Mouse (Mus musculus): ENCODE data around the gene Ranbp10.
"Not testable (repeated sequence)": the region's sequence is repeated elsewhere in the genome, so short reads cannot be mapped to it uniquely, and the experiment has no call there.

Ranbp10 gene

DNA sequence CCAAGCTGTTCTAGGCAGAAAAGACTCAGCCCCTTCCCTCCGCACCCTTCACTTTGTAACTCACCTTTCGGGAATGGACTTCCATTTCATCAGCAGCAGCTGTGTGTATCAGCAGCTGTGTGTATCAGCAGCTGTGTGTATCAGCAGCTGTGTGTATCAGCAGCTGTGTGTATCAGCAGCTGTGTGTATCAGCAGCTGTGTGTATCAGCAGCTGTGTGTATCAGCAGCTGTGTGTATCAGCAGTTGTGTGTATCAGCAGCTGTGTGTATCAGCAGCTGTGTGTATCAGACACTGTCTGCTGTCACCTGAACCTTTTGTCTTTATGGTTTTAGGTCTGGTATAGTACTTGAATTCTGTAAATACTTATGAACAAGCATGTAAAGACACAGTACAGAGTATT lies 6.6 kb upstream of the Ranbp10 start:
- not testable (repeated sequence) for DNase-seq

DNA sequence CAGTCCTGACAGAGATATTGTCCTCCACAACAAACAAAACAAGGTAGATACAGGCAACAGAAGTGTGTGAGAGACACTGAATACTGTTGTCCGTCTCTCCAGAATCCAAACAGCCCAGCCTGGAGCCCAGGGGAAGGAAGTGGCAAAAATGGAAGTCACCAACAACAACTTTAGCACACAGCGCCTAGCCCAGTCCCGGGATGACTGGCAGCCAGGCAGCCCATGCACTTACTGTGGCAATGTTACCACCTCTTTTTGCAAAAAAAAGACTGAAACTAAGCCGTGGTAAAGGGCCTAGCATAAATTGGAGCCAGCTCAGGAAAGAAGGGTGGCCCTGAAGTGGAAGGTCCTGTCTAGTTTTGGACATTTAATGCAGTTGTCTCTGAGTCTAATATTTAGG lies 771 bp downstream of the Ranbp10 start:
- DNase-seq, result no peak

DNA sequence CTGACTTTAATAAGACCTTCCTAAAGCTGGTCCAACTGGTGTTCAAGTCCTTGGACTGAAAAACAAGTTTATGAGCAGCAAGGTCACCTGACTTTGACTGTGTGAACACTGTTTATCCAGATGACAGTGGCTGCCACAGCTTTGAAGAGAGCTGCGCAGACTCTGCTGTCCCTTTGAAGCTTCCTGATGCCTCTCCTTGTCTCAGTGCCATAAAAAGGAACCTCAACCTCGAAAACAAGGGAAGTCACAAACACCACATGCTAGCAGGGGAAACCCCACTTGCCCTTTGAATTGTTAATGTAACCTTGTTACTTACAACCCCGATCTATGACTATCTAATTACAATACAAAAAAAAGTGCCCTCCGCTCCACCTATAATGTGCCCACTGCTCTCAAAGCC lies 1.6 kb downstream of the Ranbp10 start:
- no peak for DNase-seq

DNA sequence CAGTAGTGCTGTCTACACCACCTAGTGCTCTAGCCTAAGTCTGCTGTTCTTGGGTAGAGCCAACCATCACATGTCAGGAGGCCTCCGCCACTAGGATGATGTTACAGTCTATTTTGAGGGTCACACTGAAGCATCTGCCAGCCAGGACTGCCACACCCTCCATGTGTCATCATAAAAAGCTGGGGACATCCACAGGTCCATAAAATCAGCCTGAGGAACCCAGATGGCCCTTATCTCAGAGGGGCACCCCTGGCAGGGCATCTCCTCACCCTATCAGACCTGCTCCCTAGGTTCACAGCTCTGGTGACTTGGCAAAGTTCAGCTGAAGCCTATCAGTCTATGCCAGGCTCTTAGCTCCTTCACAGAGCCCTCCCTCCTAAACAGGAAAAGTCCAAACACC lies 6.2 kb downstream of the Ranbp10 start:
- no peak for DNase-seq

DNA sequence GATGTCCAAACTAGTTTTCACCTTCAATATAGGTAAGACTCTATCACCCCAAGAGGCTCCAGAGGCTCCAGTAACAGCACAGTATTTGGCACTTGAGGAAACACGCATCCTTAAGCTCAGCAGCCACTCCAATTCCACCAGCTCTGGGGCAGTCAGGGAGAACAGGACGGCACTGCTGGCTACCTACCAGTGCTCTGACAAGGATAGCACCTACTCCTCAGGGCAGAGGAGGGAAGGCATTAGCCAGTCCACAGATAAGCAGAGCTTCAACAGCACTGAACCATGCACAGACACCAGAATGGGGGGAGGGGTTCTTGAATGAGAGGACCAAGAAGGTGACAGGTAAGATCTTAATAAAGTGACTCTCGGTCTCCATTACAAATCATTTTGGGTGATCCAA lies 7.5 kb downstream of the Ranbp10 start:
- DNase-seq, result no peak

DNA sequence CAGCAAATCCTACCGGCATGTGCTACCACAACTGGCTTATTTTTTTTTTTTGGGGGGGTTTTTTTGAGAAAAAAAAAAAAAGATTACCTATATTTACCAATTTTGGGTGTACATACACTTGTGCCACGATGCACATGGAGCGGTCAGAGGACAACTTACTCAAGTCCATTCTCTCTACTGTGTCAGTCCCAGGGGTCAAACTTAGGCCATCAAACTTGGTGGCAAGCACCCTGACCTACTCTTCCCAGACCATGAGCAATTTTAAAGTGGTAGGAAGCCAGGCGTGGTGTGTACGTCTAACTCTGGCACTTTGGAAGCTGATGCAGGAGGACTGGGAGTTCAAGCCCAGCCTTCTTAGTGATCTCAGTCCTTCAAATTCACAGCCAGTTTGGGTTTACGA lies 13.9 kb downstream of the Ranbp10 start:
- no peak for DNase-seq

DNA sequence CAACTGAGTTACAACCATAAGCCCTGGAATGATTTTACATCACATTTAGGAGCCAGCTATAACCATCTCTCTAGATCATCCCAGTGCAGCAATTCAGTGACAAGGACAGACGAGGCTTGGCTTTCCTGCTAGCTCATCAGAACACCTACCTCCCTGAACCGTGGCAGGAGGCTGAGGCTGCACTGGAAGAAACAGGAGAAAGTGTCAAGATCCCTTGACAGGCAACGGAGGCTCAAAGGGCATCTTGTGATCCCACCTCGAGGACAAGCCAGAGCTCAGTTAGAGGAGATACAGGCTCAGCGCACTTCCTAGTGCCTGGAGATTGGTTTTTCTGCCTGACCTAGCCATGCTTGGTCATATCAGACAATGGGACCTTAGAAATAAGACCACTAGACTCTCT lies 14.6 kb downstream of the Ranbp10 start:
- DNase-seq, result no peak

DNA sequence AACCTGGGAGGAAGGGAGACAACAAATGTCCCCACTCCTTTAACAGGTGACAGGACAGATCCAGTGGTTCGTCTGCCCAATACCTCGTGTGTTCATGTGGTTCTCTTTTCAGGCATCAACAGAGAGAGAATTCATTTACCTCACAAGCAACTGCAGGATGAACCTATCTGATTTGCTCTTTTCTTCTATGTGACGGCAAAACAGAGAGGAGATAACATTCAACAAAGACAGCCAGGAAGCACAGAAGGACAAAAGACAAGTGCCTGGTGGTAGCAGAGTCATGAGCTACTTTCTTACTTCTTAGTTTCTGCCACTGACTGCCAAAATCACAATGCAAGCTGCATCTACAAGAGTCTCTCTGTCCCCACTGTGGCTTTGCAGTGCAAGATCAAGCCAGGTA lies 15.6 kb downstream of the Ranbp10 start:
- no peak for DNase-seq

DNA sequence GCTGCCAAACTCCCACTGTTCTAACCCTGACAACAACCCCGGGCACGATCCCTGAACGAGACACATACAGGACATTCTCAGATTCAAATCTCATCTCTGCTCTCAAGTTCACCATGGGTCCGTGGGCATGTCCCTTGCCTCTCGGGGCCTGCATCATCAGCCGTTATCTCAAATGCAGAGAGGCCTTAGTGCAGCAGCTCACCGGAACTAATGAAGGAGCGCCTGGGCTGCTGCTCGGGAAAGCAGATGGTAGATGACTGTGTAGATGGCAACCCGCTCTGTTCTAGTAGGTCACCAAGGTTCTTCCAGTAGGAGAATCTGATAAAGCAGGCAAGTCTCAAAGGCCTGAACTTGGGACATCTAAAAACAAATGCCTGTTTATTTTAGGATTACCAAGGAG lies 16.1 kb downstream of the Ranbp10 start:
- no peak for DNase-seq

DNA sequence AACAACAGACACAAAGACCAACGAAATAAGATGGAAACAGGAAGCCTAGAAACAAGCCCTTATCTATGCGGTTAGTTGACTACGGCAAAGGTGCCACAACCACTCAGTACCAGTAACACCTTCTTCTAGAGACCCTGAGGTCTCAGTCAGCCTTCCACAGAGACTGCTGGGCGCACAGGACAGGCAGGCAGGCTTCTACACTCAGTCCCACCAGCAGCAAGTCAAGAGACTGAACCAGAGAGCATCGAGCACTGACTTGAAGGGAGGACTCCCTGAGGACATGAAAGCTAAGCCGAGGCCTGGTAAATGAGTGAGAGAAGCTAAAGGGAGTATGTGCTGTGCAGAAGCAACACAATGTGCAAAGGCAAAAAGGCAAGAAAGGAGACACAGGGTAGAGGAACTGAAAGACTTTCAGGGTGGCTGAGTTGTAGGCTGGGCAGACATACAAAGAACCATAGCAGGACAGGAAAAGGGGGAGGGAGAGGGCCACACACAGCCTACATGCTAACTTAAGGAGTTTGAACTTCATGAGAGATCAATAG lies 16.8 kb downstream of the Ranbp10 start:
- DNase-seq, result no peak

DNA sequence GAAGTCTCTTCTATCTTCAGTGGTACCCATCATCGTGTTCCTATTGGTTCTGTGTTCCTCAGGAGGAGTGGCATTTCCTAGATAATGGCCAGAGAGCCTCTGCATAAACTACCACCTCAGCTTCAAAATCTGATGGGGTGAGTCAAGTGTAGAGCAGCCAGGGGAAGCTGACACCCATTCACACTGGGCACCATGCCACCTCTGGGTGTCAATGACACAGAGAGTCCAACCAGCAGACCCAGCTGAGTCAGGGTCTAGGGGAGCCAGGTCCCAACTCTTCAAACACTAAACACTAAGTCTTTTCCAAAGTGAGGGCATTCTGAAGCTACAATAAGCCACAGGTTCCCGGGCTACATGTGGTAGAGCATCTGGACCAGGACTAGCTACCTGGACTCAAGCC lies 18.7 kb downstream of the Ranbp10 start:
- peak in 1 of 2 experiments; percentile 48 for DNase-seq

DNA sequence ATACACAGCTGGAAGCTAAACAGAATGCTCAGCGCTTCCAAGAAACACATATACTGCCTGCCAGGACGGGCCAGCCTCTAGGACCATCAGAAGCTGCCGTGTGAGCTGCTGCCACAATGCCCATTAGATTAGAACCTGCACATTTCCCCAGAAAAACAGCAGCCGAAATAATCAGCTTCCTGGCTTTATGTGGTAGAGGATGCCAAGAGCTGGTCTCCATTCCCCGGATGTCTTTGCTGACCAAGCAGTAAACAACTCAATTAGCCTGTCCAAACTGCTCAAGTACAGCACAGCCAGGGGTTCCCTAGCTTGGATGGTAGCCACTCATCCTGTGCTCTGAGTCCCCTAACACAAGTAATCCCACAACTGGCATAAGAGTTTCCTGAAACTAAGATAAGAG lies 19.4 kb downstream of the Ranbp10 start:
- no peak for DNase-seq

DNA sequence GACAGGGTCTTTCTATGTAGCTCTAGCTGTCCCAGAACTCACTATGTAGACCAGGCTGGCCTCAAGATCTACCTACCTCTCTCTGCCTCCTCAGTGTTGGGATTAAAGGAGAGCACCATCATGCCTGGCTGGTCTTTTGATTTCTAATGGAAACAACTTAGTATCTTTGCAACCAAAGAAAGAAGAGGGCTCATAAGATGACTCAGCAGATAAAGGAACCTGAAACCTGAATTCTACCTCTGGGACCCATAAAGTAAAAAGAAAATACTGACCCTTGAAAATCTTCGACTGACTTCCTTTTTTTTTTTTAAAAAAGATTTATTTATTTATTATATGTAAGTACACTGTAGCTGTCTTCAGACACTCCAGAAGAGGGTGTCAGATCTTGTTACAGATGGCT lies 21.2 kb downstream of the Ranbp10 start:
- DNase-seq, result no peak

DNA sequence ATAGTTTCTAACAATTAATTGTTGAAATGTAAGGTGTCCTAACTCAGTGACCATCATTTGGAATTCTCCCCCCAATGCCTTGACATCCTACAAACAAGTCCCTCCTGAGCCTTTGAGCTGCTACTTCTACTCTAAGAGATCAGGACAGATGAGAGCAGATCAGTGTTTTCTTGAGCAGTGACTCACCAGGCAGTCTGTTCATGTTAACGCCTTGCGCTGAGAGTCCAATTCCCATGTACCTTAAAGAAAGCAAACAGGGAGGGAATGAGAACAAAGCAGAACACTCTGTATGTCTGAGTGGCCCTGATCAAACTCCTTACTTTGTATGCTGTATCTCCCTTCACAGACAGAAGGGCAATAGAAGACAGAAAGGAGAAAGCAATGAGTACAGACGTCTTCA lies 21.8 kb downstream of the Ranbp10 start:
- no peak for DNase-seq

DNA sequence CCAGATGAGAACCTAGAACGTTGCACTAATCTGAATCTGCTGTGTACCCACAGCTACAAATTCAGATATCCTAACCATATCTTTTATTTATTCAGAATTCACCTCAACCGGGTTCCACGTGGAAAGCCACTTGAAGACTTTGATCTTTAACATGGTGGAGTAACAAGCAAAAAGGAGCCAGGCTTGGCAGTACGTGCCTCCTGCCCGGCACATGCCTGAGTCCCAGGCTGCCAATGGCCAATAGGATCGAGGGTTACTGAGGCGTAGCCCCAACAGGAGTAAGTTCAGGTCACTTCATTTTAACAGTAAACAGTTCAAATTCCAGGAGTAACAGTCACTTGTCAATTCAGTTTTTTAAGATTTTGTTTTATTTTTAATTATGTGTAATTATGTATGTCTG lies 22.4 kb downstream of the Ranbp10 start:
- no peak for DNase-seq

DNA sequence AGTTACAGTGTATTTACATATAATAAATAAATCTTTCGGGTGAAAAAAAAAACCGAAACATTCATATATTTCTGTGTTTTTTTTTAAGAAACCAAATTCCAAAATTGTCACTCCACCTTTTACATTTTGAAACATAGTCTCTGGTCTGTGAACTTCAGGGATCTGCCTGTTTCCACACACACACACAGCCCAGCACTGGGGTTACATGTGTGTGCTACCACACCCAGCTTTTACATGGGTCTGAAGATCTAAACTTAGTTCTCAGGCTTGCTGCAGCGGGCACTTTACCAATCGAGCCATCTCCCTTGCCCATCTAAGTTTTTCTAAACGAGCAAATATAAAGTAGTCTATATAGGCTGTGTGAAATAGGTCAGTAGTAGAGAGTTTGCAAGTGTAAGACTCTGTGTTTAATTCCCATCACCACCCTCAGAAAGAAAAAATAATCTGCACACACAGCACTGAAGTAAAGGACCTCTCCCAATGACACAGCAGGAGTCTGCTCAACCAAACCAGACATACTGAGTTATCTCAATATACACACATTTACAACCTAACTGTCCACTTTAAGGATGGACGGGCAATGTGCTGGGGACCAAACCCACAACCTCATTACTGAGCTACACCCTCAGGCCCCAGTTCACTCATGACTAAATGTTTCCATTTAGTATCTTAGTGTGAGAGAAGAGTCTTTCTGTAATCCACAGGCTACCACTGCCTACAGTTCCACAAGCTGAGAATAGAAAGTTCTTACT lies 25.8 kb downstream of the Ranbp10 start:
- no peak for DNase-seq

DNA sequence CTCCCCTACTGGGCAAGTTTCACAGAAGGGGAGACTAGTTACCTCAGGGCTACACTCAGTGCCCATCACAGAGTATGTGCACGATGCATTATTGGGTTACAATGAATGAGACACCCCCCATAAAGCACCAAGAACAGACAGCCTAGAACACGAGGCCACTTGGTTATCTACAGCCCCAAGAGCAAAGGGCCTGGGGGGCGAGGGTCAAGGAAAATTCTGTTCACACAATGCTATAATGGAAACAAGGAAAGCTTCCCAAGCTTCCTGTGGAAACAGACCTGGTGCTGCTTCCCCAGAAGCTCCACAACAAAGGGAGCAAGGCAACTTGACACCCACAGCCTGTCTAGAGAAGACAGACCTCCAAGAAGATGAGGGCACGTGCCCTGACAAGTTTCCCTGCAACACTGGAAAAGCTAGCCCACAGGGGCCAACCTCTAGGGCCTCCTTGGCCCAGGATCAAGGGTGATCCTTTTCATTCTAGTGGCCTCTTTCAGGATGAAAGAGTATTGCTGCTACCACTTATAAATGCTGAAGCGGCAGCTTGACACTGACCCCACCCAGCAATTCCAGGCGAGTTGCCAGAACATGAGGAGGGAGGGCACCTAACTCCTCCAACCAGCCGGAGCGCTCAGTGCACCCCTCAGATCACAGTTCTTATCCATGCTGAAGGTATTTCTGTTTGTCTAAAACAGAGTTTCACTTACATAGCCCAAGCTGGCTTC lies 27.9 kb downstream of the Ranbp10 start:
- DNase-seq, result peak; percentile 91 to 94

DNA sequence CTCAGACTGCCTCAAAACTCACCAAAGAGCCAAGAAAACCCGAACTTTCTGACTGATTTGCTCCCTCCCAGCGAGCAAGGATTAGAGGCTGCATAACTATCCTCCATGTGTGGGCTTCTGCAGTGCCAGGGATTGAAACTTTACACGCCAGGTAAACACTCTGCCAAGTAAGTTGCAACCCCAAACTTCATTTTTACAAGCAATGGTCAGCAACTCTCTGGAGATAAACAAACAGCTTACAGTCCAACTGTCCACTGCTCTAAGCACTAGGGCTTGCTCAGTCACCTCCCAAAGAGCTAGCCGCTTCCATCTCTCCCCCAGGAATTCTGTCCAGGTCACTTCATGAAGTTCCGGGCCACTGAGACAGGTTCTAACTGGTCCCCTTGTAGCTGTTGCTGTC lies 28.7 kb downstream of the Ranbp10 start:
- DNase-seq, result no peak

DNA sequence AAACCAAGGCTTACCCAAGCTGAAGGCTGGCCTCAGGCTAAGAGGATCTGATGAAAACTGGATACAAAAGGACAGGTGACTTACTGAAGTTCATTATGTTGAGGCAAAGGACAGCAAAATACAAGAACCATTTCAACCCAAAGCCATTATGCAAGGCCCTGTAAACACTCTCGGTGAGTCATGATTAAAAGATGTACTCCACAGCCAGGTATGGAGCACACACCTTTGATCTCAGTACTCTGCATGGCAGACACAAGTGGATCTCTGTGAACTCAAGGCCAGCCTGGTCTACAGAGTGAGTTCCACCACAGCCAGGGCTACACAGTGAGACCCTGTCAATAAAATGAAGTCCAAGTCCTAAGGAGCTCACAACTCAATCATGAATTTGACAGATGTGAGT lies 31.4 kb downstream of the Ranbp10 start:
- DNase-seq, result peak; percentile 20 to 57

DNA sequence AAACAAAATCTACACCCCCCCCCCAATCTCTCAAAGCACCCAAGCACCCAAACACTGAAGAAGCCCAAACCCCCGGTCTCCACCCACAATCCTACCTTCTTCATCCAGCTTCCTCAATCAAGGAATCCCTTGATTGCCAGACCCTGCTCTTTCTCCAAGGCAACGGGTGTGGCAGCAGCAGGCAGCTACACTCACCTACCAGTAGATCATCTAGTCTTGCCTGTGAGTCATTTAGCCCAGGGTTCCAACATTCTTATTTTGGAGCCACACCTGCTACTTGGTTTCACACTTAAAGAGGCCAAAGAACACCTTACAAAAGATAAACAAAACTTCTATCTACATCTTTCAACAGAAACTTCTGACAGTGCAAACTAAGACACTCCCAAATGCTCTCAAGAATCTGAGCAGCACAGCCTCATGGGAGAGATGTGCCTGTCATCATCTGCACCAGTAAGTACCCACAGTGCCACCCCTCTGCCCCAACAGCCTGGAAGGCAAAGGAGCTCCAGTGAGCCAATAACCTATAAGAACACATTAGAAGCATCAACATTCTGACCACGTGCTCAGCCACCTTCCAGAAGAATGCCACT lies 33.0 kb downstream of the Ranbp10 start:
- DNase-seq, result peak in 1 of 2 experiments; percentile 64

DNA sequence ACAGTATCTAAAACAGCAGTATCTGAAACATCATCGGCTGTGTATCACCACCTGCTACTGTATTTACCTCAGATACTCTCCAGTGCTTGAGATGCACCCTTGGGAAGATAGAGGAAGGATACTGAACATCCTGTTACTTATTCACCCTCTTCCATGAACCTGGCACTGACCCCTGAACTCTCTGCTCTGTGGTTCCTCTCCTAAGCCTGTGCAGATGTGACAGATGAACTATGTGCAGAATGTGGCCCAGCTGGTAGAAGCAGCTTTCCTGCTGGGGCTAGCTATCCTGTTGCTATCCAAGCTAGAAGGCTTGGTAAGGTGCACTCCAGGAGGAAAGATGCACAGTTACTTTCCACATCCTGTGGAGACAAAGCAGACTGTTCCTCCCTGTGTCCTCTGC lies 33.8 kb downstream of the Ranbp10 start:
- DNase-seq, result no peak

DNA sequence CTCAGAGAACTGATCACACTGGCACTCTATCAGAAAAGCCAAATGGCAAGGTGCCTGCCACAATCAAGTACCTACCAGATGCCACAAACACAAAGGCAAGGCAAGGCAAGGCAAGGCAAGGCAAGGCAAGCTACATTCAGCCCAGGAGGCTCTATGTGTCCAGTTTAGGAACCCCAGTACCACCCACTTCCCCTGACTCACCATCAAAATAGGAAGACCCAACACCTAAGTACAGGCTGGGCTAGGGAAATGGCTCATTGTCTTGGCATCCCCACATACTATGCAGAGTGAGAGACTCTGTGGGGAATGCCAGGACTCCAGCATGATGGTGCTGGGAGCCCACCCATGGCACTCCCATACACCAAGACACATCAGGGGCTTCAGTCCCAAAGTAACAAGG lies 37.5 kb downstream of the Ranbp10 start:
- no peak for DNase-seq

DNA sequence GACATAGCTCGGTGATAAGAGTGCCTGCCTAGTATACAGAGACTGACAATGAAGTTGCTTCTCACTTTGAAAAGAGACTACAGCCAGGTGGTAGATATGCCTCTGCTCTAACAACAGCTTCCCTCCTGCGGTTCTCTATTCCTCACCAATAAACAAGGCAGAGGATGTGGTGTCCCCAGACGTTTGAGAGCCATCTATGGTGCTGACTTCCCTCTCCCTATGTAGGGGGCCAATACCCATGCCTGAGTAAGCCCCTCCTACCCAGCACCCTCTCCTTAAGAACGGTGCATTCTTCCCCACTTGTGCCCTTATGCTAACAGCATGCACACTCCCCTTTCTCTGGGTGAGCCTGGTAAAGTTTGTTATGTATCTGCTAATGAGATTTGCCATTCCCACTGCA lies 38.2 kb downstream of the Ranbp10 start:
- no peak for DNase-seq

DNA sequence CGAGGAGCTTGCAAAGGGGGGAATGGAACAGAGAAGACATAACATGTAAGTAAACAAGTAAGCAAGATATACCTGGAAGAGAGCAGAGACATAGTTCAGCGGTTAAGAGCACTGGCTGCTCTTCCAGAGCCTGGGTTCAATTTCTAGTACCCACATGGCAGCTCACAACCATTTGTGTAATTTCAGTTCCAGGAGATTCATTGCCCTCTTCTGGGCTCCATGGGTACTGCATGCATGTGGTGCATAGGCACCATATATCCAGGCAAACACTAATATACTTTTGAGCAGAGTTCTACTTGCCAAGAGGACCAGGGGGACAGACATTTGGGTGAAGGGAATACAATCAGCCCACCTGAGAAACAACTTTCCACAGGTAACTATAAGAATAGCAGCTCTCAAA lies 38.9 kb downstream of the Ranbp10 start:
- DNase-seq, result peak; percentile 46 to 57

Measured in lung, adult 18-20 months (tissue).